Mouse (Mus musculus): ENCODE measurements around the gene Elmo1. TPM values are rescaled to one million over a fixed set of nuclear protein-coding genes. Genes with fewer than 3 reads are reported as not detected.

Elmo1 gene
- polyA plus RNA-seq, 1 experiment from 2014 or later = 21.4 TPM

DNA sequence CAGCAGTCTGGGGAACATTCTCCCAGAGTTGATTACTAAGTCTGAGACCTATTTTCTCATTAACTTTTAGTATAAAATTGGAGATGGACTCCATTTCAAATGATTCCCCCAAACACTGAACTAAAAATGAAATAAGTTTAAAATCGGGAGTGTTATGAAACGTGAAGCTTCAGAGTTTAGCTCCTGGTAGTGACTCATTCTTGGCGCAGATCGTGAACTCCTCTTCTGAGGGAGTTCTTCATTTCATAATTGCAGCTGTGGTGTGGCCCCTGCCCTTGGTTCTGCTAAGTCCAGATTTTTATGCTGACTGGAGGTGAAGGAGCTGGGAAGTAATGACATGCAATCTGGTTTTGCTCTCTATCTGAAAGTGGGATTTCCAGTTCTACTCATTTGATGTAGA, 307.9 kb downstream of the Elmo1 start:
- Histone ChIP-seq H3K9me3 (ENCODE audit: control insufficient read depth, low read length) (no peaks in the 10 kb centered on the region), H3K4me2 (ENCODE audit: low read depth, low read length) (no peak overlapping the region), H3K4me3 (ENCODE audit: low read depth, low read length) (no peak overlapping the region), H3K36me3 (ENCODE audit: control insufficient read depth, insufficient read depth, low read length) (no peaks in the 10 kb centered on the region), H3K27me3 (replicated peaks; ENCODE audit: control insufficient read depth, insufficient read depth, low read length) (no peaks in the 10 kb centered on the region), H3K27ac (replicated peaks; ENCODE audit: low read depth, low read length) (no peak overlapping the region), H3K9ac (ENCODE audit: low read depth, low read length) (no peak overlapping the region), H3K4me1 (ENCODE audit: control insufficient read depth, insufficient read depth, low read length) (no peaks in the 10 kb centered on the region)
- peak; percentile 76 for DNase-seq (ENCODE audit: low spot score)
- 57% methylated on average over 4 of the region's 4 CpGs for WGBS
- ATAC-seq (ENCODE audit: low read depth) = no peak; the same call in 1 of the 2 replicates

- H3K9me3 ChIP-seq (ENCODE audit: control insufficient read depth, low read length) = no peaks in the 10 kb centered on the region
- no peaks in the 10 kb centered on the region for H3K27me3 ChIP-seq (replicated peaks; ENCODE audit: control insufficient read depth, insufficient read depth, low read length)
- no peak for DNase-seq (ENCODE audit: low spot score)
- no peak for ATAC-seq (ENCODE audit: low read depth)
- no peak overlapping the region for H3K9ac ChIP-seq (ENCODE audit: low read depth, low read length)
- no peak overlapping the region for H3K27ac ChIP-seq (replicated peaks; ENCODE audit: low read depth, low read length)
- no peaks in the 10 kb centered on the region for H3K36me3 ChIP-seq (ENCODE audit: control insufficient read depth, insufficient read depth, low read length)
- WGBS = 71% methylated on average over 3 of the region's 3 CpGs
- no peak overlapping the region for H3K4me2 ChIP-seq (ENCODE audit: low read depth, low read length)
- H3K4me3 ChIP-seq (ENCODE audit: low read depth, low read length) = no peak overlapping the region
- no peaks in the 10 kb centered on the region for H3K4me1 ChIP-seq (ENCODE audit: control insufficient read depth, insufficient read depth, low read length)
These were observed 314.1 kb downstream of the Elmo1 start for GRCm38 (mm10) chr13:20404530-20404929.

DNA sequence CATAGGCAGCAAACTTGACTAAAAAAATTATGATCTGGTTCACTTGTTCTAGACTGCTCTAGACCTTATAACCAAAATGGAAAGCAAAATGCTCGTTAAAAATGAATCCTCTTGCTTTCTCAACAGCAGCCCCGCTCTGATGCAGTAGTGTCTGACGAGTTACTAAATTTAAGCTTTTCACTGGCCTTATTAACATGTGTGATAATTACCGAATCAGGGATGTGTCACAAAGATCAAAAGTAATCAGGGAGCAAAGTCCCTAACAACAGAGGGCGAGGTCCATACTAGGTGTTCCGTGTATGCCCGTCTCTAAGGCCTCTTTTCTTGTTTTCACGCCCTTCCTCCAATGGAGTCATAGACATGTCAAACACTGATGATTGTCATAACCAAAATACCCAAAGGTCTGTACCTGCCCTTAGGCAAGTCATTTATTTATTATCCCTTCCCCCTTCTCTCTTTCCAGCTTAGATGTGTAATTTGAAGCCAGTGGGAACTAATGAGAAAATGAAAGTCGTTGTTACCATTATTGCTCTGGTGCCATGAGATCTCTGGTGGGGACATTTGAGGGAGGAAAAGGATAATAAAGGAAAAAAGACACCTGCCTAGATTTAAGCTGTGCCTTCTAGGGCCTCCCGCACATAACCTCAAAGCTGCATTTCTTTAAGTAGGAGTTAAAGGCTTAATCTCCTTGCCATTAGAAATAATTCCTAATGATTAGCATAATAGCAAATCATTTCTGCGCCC, 316.2 kb downstream of the Elmo1 start:
- no peak overlapping the region for H3K4me3 ChIP-seq (ENCODE audit: low read depth, low read length)
- no peak overlapping the region for H3K9ac ChIP-seq (ENCODE audit: low read depth, low read length)
- no peak for DNase-seq (ENCODE audit: low spot score)
- no peaks in the 10 kb centered on the region for H3K36me3 ChIP-seq (ENCODE audit: control insufficient read depth, insufficient read depth, low read length)
- no peaks in the 10 kb centered on the region for H3K4me1 ChIP-seq (ENCODE audit: control insufficient read depth, insufficient read depth, low read length)
- WGBS = 74% methylated on average over 11 of the region's 11 CpGs
- no peaks in the 10 kb centered on the region for H3K27me3 ChIP-seq (replicated peaks; ENCODE audit: control insufficient read depth, insufficient read depth, low read length)
- ATAC-seq (ENCODE audit: low read depth) = 0 out of 2 replicates have a peak, but pooled peaks have one; percentile 47
- H3K9me3 ChIP-seq (ENCODE audit: control insufficient read depth, low read length) = no peaks in the 10 kb centered on the region
- H3K27ac ChIP-seq (replicated peaks; ENCODE audit: low read depth, low read length) = no peak overlapping the region
- no peak overlapping the region for H3K4me2 ChIP-seq (ENCODE audit: low read depth, low read length)

DNA sequence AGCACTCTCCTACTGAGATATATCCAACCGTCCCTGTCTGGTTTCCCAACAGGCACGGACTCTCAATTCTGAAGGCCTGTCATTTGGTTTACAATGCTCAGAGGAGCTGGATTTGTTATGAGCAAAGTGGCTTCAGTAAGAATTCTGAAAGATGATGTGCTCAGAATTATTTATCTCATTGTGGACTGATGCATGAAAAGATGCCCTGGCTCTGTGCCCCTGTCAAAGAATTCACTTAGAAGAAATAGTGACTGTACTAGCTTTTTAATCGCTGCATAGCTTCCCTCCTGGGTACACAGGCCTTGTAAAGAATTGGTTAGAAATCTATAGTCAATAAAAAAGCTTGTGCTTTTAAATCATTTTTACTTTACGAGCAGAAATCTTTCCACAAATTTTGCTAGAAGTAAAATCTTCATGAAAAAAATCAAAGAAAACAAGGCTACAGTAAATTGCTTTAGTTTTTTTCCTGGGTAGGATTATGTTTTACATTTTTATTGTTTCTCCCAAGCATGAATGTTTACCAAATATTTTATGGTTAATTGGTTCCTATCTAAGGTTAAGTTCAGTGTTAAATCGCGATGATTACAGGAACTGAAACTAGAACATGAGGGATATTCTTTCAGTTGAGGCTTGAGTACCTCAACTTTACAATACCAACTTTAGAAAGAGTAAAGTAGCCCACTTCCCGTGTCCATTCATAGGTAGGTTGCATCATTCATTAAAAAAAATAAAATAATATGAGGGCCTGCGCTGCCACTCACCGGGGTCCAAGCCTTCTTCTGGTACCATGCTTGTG, 320.1 kb downstream of the Elmo1 start:
- WGBS = 86% methylated on average over 9 of the region's 9 CpGs
- H3K4me3 ChIP-seq (ENCODE audit: low read depth, low read length) = no peak overlapping the region
- H3K27ac ChIP-seq (replicated peaks; ENCODE audit: low read depth, low read length) = no peak overlapping the region
- no peak overlapping the region for H3K9ac ChIP-seq (ENCODE audit: low read depth, low read length)
- no peaks in the 10 kb centered on the region for H3K9me3 ChIP-seq (ENCODE audit: control insufficient read depth, low read length)
- DNase-seq (ENCODE audit: low spot score) (no peak), ATAC-seq (ENCODE audit: low read depth) (no peak)
- H3K36me3 ChIP-seq (ENCODE audit: control insufficient read depth, insufficient read depth, low read length) = no peaks in the 10 kb centered on the region
- H3K4me2 ChIP-seq (ENCODE audit: low read depth, low read length) = no peak overlapping the region
- H3K27me3 ChIP-seq (replicated peaks; ENCODE audit: control insufficient read depth, insufficient read depth, low read length) = no peaks in the 10 kb centered on the region
- H3K4me1 ChIP-seq (ENCODE audit: control insufficient read depth, insufficient read depth, low read length) = no peaks in the 10 kb centered on the region

DNA sequence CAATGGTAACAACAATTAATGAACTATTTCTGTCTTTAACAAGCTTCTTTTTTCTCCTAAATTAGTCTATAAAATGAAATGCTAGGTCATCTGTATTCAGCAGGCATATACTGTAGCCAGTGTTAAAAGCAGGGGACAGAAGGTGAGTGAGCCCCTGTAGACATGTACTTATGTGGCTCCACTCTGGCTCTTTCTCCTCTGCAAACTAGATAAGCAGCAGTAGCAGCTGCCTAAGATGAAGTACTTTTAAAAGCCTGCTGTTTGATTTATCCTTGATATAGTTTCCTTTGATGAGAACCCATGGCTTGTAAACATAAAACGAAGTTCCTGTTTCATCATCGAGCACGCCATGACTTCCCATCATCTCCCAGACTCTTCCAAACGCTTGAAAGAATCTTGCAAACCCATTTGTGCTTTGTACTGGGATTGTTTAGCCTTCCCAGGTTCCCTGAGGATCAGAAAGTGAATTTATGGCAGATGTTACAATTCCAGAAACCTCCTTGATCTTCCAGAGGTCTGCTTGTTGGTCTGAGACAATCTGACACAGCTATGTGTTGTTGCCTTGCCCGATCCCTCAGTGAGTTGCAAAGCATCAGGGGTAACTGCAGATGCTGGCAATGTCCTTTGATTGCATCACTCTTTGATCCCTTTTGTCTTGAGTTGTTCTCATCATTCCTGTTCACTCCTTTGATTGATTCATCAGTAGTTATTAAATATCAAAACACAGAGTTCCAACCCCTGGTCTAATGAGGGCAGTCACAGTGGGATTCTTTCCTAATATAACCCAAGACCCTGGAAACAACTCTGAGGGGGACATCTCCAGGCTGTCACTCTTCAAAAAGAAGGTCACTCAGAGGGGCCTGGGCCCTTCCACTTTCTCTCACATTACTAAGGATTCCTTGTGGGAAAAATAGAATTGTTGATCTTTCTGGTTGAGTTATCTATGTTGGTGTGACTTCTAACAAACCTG, 326.6 kb downstream of the Elmo1 start:
- Histone ChIP-seq H3K9me3 (ENCODE audit: control insufficient read depth, low read length) (no peaks in the 10 kb centered on the region), H3K4me3 (ENCODE audit: low read depth, low read length) (no peak overlapping the region), H3K36me3 (ENCODE audit: control insufficient read depth, insufficient read depth, low read length) (no peaks in the 10 kb centered on the region), H3K27me3 (replicated peaks; ENCODE audit: control insufficient read depth, insufficient read depth, low read length) (no peaks in the 10 kb centered on the region), H3K27ac (replicated peaks; ENCODE audit: low read depth, low read length) (no peak overlapping the region), H3K4me1 (ENCODE audit: control insufficient read depth, insufficient read depth, low read length) (no peaks in the 10 kb centered on the region), H3K9ac (ENCODE audit: low read depth, low read length) (no peak overlapping the region), H3K4me2 (ENCODE audit: low read depth, low read length) (no peak overlapping the region)
- DNase-seq (ENCODE audit: low spot score) (no peak), ATAC-seq (ENCODE audit: low read depth) (no peak)
- 67% methylated on average over 5 of the region's 5 CpGs for WGBS

GRCm38 (mm10) chr13:20430998-20431397, 340.6 kb downstream of the Elmo1 start:
- Histone ChIP-seq H3K4me3 (ENCODE audit: low read depth, low read length) (no peak overlapping the region), H3K4me2 (ENCODE audit: low read depth, low read length) (no peak overlapping the region), H3K27ac (replicated peaks; ENCODE audit: low read depth, low read length) (no peak overlapping the region), H3K27me3 (replicated peaks; ENCODE audit: control insufficient read depth, insufficient read depth, low read length) (no peaks in the 10 kb centered on the region), H3K9me3 (ENCODE audit: control insufficient read depth, low read length) (no peaks in the 10 kb centered on the region), H3K4me1 (ENCODE audit: control insufficient read depth, insufficient read depth, low read length) (no peaks in the 10 kb centered on the region), H3K9ac (ENCODE audit: low read depth, low read length) (no peak overlapping the region), H3K36me3 (ENCODE audit: control insufficient read depth, insufficient read depth, low read length) (no peaks in the 10 kb centered on the region)
- 71% methylated on average over 6 of the region's 6 CpGs for WGBS
- ATAC-seq (ENCODE audit: low read depth) = no peak
- no peak for DNase-seq (ENCODE audit: low spot score)

GRCm38 (mm10) chr13:20433221-20433858, 342.9 kb downstream of the Elmo1 start:
- 65% methylated on average over 4 of the region's 4 CpGs for WGBS
- no peak overlapping the region for H3K27ac ChIP-seq (replicated peaks; ENCODE audit: low read depth, low read length)
- H3K9ac ChIP-seq (ENCODE audit: low read depth, low read length) = no peak overlapping the region
- H3K4me3 ChIP-seq (ENCODE audit: low read depth, low read length) = no peak overlapping the region
- H3K36me3 ChIP-seq (ENCODE audit: control insufficient read depth, insufficient read depth, low read length) = no peaks in the 10 kb centered on the region
- ATAC-seq (ENCODE audit: low read depth) (no peak), DNase-seq (ENCODE audit: low spot score) (no peak)
- H3K4me1 ChIP-seq (ENCODE audit: control insufficient read depth, insufficient read depth, low read length) = no peaks in the 10 kb centered on the region
- no peak overlapping the region for H3K4me2 ChIP-seq (ENCODE audit: low read depth, low read length)
- H3K27me3 ChIP-seq (replicated peaks; ENCODE audit: control insufficient read depth, insufficient read depth, low read length) = no peaks in the 10 kb centered on the region
- no peaks in the 10 kb centered on the region for H3K9me3 ChIP-seq (ENCODE audit: control insufficient read depth, low read length)

DNA sequence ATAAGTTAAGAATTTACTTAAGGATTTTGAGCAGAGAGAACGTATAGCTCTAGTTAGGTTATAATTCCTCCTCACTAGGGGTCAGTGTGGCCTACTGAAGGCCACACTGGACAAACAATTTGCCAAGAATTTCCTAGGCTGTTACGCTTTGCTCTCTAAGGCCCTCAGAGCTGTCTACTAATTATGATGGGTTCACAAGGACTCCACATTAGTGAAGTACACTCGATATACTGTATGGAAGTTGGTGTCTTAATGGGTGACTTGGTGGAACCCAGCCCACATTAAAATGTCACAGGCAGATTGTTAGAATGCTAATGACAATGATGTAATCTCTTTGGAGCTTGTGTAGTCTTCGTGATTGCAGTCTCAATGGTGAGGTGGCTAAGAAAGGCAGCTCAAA, 343.7 kb downstream of the Elmo1 start:
- Histone ChIP-seq H3K27ac (replicated peaks; ENCODE audit: low read depth, low read length) (no peak overlapping the region), H3K4me1 (ENCODE audit: control insufficient read depth, insufficient read depth, low read length) (no peaks in the 10 kb centered on the region), H3K9me3 (ENCODE audit: control insufficient read depth, low read length) (no peaks in the 10 kb centered on the region), H3K36me3 (ENCODE audit: control insufficient read depth, insufficient read depth, low read length) (no peaks in the 10 kb centered on the region), H3K4me2 (ENCODE audit: low read depth, low read length) (no peak overlapping the region), H3K4me3 (ENCODE audit: low read depth, low read length) (no peak overlapping the region), H3K27me3 (replicated peaks; ENCODE audit: control insufficient read depth, insufficient read depth, low read length) (no peaks in the 10 kb centered on the region), H3K9ac (ENCODE audit: low read depth, low read length) (no peak overlapping the region)
- 76% methylated on average over 4 of the region's 4 CpGs for WGBS
- DNase-seq (ENCODE audit: low spot score) (no peak), ATAC-seq (ENCODE audit: low read depth) (no peak; the same call in 1 of the 2 replicates)

All from embryonic facial prominence, embryonic 14.5 days (tissue).